Mouse (Mus musculus) erythroblast, embryonic 14.5 days (primary cell): ENCODE measurements around the gene Acsm5.

Experiments used
- GATA1 ChIP-seq: IDR thresholded peaks from 2 replicates; pipeline ENCODE4 v1.6.1; 2012; ENCODE audit warnings: low read length, inconsistent platforms, mixed read lengths
- TAL1 ChIP-seq: IDR thresholded peaks from 3 replicates; pipeline ENCODE4 v1.6.1; 2012; ENCODE audit warnings: low read length, inconsistent platforms, mixed read lengths

DNA sequence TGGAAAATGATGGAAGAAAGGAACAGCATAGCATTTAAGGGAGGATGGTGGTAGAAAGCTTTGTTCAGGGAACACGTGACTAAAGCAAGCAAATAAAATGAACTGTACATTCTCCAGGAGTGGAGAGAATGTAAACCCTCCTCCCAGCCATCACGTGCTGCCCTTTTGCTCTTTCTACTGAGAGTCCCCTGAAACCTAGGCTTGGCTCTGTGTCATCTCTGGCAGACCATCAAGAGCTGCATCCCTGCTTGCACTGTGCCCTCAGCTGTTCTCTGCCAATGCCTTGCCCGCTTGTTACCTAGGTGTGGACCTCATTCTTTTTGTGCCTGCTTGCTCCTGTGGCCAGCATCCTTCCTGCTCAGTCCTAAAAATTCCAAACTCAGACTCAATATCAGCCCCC, 2.6 kb downstream of the Acsm5 start:
- TF ChIP-seq TAL1, result no peak
- no peak for TF ChIP-seq GATA1
